Mouse (Mus musculus): ENCODE data around the gene Etv4. TPM values are rescaled to one million over a fixed set of nuclear protein-coding genes. Genes with fewer than 3 reads are reported as not detected.

The Etv4 gene
- polyA plus RNA-seq, 1 experiment = 17.3 TPM

DNA sequence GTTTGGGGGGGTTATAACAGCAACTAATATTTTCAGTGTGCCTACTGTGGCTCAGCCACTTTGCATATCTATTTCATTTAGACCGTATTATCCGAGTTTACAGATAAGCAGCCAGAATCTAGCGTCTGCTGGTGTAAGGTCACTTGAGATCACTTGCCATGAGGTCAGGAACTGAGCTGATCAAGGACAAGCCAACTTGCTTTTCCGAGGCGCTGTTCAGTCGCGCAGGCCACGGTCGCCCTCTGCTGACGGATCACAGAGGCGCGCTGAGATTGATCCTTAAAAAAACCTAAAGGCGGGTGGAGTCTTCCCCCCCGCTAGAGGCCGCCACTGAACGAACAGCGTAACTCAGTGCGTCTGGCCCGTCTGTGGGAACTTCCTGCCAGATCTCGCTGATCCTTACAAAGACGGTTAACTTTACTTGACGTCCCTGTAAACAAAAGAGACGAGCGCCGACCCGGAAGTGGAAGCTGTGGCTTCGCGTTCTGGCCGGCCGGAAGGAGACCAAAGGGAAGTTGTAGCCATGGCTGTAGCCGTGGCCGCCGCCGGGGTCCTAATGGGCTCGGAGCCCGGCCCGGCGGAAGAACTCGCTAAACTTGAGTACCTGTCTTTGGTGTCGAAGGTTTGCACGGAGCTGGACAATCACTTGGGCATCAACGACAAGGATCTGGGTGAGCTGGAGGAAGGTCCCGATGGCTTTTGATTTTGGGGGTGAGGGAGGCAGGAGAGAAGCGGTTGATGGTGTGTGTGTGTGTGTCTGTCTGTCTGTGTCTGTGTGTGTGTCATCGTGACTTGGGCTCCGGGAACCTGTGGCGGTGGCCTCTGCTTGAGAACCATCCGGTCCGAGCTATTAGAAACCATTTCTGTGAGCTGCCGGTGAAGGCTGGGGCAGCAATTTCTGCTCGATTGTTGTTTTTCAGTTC lies 52.4 kb downstream of the Etv4 start, which contains the start of gene Dhx8:
Dhx8 (plus strand) TSS at position 402 of the 923 bp plus-strand sequence.
- H3K27ac ChIP-seq (ENCODE audit: insufficient read depth, low read length) = peak within 1 kb of the TSS; percentile 14; the same call in 1 of the 2 replicates
- TF ChIP-seq CTCF (IDR thresholded peaks at IDR 0.05; ENCODE audit: borderline replicate concordance, insufficient read depth, low read length) = peak; percentile 97
- TF ChIP-seq POLR2A (IDR thresholded peaks at IDR 0.05; ENCODE audit: low read depth, low read length) = peak; percentile 74

DNA sequence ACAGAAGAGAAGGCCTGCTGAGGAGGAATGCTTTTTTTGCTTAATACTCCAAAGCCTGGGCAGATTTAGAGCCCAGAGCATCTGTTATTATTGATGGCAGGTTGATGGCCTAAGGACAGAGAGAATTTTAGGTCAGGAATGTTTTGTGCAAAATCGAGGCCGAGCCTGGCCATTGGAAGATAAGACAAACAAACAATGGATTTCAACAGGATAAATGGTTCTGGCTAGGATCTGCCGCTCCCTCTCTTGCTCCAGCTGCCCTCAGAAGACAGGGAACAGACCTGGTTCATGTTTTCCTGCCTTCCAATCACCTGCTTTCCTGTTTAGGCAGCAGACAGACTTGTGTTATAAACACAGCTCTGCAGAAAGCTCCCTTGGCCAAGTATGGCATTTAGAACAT lies 55.9 kb downstream of the Etv4 start:
- Histone ChIP-seq H3K4me3 (ENCODE audit: insufficient read depth, low read length) (no peak overlapping the region), H3K27ac (ENCODE audit: insufficient read depth, low read length) (no peak overlapping the region), H3K4me1 (ENCODE audit: control insufficient read depth, insufficient read depth, low read length) (peaks cover 3% of the 10 kb centered on the region; the same call in 1 of the 2 replicates)
- TF ChIP-seq CTCF (IDR thresholded peaks at IDR 0.05; ENCODE audit: borderline replicate concordance, insufficient read depth, low read length) (no peak), POLR2A (IDR thresholded peaks at IDR 0.05; ENCODE audit: low read depth, low read length) (no peak)

More for the DNA sequence above, 52.4 kb downstream of the Etv4 start, which contains the start of gene Dhx8:
- peak within 1 kb of the TSS; percentile 78 for H3K4me3 ChIP-seq (ENCODE audit: insufficient read depth, low read length)
- no peaks in the 10 kb centered on the region for H3K4me1 ChIP-seq (ENCODE audit: control insufficient read depth, insufficient read depth, low read length)

DNA sequence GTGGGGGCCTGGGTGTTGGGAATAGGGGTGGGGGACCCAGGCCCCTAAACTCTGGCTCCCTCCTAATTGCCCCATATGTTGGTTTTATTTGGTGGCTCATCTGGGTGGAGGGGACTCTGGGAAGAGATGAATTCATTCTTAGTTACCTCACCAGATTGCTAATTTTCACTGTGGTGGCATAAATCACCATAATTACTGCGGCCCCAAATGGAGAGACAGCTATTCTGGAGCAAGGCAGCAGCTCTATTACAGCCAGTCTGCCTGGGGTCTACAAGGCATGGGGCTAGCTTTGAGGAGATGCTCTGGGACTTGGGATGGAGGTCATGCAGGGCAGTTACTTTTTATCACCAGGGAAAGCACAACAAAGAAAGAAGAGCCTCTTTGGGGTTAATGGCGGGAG lies 58.4 kb downstream of the Etv4 start:
- no peak overlapping the region for H3K4me3 ChIP-seq (ENCODE audit: insufficient read depth, low read length)
- no peak overlapping the region for H3K27ac ChIP-seq (ENCODE audit: insufficient read depth, low read length)
- peaks cover 3% of the 10 kb centered on the region; the same call in 1 of the 2 replicates for H3K4me1 ChIP-seq (ENCODE audit: control insufficient read depth, insufficient read depth, low read length)
- TF ChIP-seq CTCF (IDR thresholded peaks at IDR 0.05; ENCODE audit: borderline replicate concordance, insufficient read depth, low read length) (no peak), POLR2A (IDR thresholded peaks at IDR 0.05; ENCODE audit: low read depth, low read length) (no peak)

DNA sequence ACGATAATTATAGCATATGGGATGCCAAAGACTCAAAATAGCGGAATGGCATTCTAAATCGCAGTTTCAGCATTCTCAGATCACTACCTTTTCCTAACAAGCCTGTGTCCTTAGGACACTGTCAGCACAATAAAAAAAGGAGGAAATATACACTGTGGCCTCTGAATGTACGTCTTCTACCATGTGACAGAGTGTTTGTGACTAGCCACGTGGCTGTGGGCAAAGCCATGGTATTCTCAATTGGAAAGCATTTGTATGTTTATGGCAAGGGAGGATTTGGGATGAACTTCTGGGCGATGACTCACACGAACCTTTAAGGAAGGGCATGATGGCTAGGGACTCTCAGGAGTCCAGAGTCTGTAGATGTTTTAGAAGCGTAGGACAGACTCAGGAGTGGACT lies 60.1 kb downstream of the Etv4 start:
- Histone ChIP-seq H3K4me3 (ENCODE audit: insufficient read depth, low read length) (no peak overlapping the region), H3K4me1 (ENCODE audit: control insufficient read depth, insufficient read depth, low read length) (peaks cover 3% of the 10 kb centered on the region; the same call in 1 of the 2 replicates), H3K27ac (ENCODE audit: insufficient read depth, low read length) (no peak overlapping the region)
- no peak for TF ChIP-seq POLR2A (IDR thresholded peaks at IDR 0.05; ENCODE audit: low read depth, low read length)
- TF ChIP-seq CTCF (IDR thresholded peaks at IDR 0.05; ENCODE audit: borderline replicate concordance, insufficient read depth, low read length) = no peak

DNA sequence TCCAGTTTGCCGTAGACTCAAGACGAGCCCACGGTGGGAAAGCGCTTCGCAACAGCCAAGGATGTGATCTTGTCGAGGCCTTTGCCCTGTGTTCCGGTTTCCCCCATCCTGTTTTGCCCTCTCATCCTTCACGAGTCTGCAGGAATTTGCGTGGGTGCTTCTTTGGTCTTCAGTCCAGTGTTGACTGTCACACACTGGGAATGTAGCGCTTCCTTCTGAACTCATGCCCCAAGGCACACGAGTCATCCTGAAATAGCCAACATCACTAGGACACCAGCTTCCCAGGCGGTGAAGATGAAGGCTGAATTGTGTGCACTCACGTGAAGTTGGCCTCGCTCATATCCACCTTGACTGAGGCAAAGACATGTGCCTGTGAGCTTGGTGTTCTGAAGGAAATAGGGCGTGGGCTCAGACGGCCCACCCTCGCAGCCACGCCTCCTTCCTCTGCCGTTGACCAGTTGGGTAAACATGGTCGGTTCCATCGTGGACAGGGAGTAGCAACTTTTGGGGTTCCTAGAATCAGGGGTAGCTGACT lies 65.1 kb downstream of the Etv4 start:
- no peak for TF ChIP-seq CTCF (IDR thresholded peaks at IDR 0.05; ENCODE audit: borderline replicate concordance, insufficient read depth, low read length)
- no peak for TF ChIP-seq POLR2A (IDR thresholded peaks at IDR 0.05; ENCODE audit: low read depth, low read length)
- peaks cover 1% of the 10 kb centered on the region; the same call in 1 of the 2 replicates for H3K4me1 ChIP-seq (ENCODE audit: control insufficient read depth, insufficient read depth, low read length)
- no peak overlapping the region for H3K27ac ChIP-seq (ENCODE audit: insufficient read depth, low read length)
- no peak overlapping the region for H3K4me3 ChIP-seq (ENCODE audit: insufficient read depth, low read length)

Other genes starting within 250 kb of the Etv4 start
- 9.2 and 11.2 TPM in 2 replicates for gene Brca1, start 233.4 kb downstream of the Etv4 start, polyA plus RNA-seq (2011; ENCODE audit: insufficient read length, low read depth, missing spikeins)
- 126 and 209 TPM in 2 replicates for gene Nbr1, start 233.2 kb downstream of the Etv4 start, polyA plus RNA-seq (2011; ENCODE audit: insufficient read length, low read depth, missing spikeins)
- gene Tmem106a, start 203.1 kb downstream of the Etv4 start, polyA plus RNA-seq (2011; ENCODE audit: insufficient read length, low read depth, missing spikeins) = 13.3 and 15.6 TPM in 2 replicates
- not detected in 2 replicates for gene Gm11634, start 186.1 kb downstream of the Etv4 start, polyA plus RNA-seq (2011; ENCODE audit: insufficient read length, low read depth, missing spikeins)
- gene Rdm1, start 158.2 kb downstream of the Etv4 start, polyA plus RNA-seq (2011; ENCODE audit: insufficient read length, low read depth, missing spikeins) = 10.8 and 18.1 TPM in 2 replicates
- gene Arl4d, start 119.8 kb downstream of the Etv4 start, polyA plus RNA-seq (2011; ENCODE audit: insufficient read length, low read depth, missing spikeins) = 4.1 and 6.5 TPM in 2 replicates
- 27.1 and 29.4 TPM in 2 replicates for gene Dhx8, start 52.5 kb downstream of the Etv4 start, polyA plus RNA-seq (2011; ENCODE audit: insufficient read length, low read depth, missing spikeins)
- gene Meox1, start 109.0 kb upstream of the Etv4 start, polyA plus RNA-seq (2011; ENCODE audit: insufficient read length, low read depth, missing spikeins) = 6.9 and 16.1 TPM in 2 replicates
- gene Sost, start 181.6 kb upstream of the Etv4 start, polyA plus RNA-seq (2011; ENCODE audit: insufficient read length, low read depth, missing spikeins) = not detected in 2 replicates
- gene Cfap97d1, start 198.9 kb upstream of the Etv4 start, polyA plus RNA-seq (2011; ENCODE audit: insufficient read length, low read depth, missing spikeins) = not detected in 2 replicates
- gene Dusp3, start 201.6 kb upstream of the Etv4 start, polyA plus RNA-seq (2011; ENCODE audit: insufficient read length, low read depth, missing spikeins) = 34.8 and 49.4 TPM in 2 replicates
- 0.40 and 0.42 TPM in 2 replicates for gene Mpp3, start 243.1 kb upstream of the Etv4 start, polyA plus RNA-seq (2011; ENCODE audit: insufficient read length, low read depth, missing spikeins)

Measured in embryonic fibroblast, embryonic 13.5 days (primary cell).